Mouse (Mus musculus): ENCODE measurements around the gene Cxcl17. TPM values are rescaled to one million over a fixed set of nuclear protein-coding genes. Genes with fewer than 3 reads are reported as not detected.
"Not testable (repeated sequence)": the region's sequence is repeated elsewhere in the genome, so short reads cannot be mapped to it uniquely, and the experiment has no call there.

Cxcl17 gene
- polyA plus RNA-seq, 1 experiment: not detected

- no peaks in the 10 kb centered on the region for H3K4me1 ChIP-seq (ENCODE audit: control insufficient read depth, insufficient read depth, low read length)
- no peak overlapping the region for H3K4me3 ChIP-seq (ENCODE audit: insufficient read depth, low read length)
- no peak for TF ChIP-seq POLR2A (IDR thresholded peaks at IDR 0.05; ENCODE audit: extremely low read depth, insufficient read depth, low read length)
- no peak for TF ChIP-seq CTCF (IDR thresholded peaks at IDR 0.05; ENCODE audit: extremely low read depth, insufficient read depth, low read length)
- peak overlapping the region; percentile 79; the same call in 1 of the 2 replicates for H3K27ac ChIP-seq (ENCODE audit: insufficient read depth, low read length)
Observed at GRCm38 (mm10) chr7:25436226-25436625, 23.5 kb upstream of the Cxcl17 start.

- no peak overlapping the region for H3K4me3 ChIP-seq (ENCODE audit: insufficient read depth, low read length)
- TF ChIP-seq POLR2A (IDR thresholded peaks at IDR 0.05; ENCODE audit: extremely low read depth, insufficient read depth, low read length): no peak
- no peak for TF ChIP-seq CTCF (IDR thresholded peaks at IDR 0.05; ENCODE audit: extremely low read depth, insufficient read depth, low read length)
- peak overlapping the region; percentile 79 for H3K27ac ChIP-seq (ENCODE audit: insufficient read depth, low read length)
Observed at GRCm38 (mm10) chr7:25435546-25435851, 22.8 kb upstream of the Cxcl17 start.

GRCm38 (mm10) chr7:25434654-25435545, 22.2 kb upstream of the Cxcl17 start:
- Histone ChIP-seq H3K4me1 (ENCODE audit: control insufficient read depth, insufficient read depth, low read length) (no peaks in the 10 kb centered on the region), H3K27ac (ENCODE audit: insufficient read depth, low read length) (peak overlapping the region; percentile 68; the same call in 1 of the 2 replicates), H3K4me3 (ENCODE audit: insufficient read depth, low read length) (no peak overlapping the region)
- TF ChIP-seq CTCF (IDR thresholded peaks at IDR 0.05; ENCODE audit: extremely low read depth, insufficient read depth, low read length): no peak
- TF ChIP-seq POLR2A (IDR thresholded peaks at IDR 0.05; ENCODE audit: extremely low read depth, insufficient read depth, low read length): no peak

More at GRCm38 (mm10) chr7:25435546-25435851, 22.8 kb upstream of the Cxcl17 start:
- H3K4me1 ChIP-seq (ENCODE audit: control insufficient read depth, insufficient read depth, low read length): no peaks in the 10 kb centered on the region

- H3K27ac ChIP-seq (ENCODE audit: insufficient read depth, low read length): peak overlapping the region; percentile 68; the same call in 1 of the 2 replicates
- TF ChIP-seq POLR2A (IDR thresholded peaks at IDR 0.05; ENCODE audit: extremely low read depth, insufficient read depth, low read length) (no peak), CTCF (IDR thresholded peaks at IDR 0.05; ENCODE audit: extremely low read depth, insufficient read depth, low read length) (no peak)
- H3K4me3 ChIP-seq (ENCODE audit: insufficient read depth, low read length): no peak overlapping the region
- no peaks in the 10 kb centered on the region for H3K4me1 ChIP-seq (ENCODE audit: control insufficient read depth, insufficient read depth, low read length)
Observed at GRCm38 (mm10) chr7:25433781-25434560, 21.3 kb upstream of the Cxcl17 start.

- TF ChIP-seq POLR2A (IDR thresholded peaks at IDR 0.05; ENCODE audit: extremely low read depth, insufficient read depth, low read length) (no peak), CTCF (IDR thresholded peaks at IDR 0.05; ENCODE audit: extremely low read depth, insufficient read depth, low read length) (no peak)
- Histone ChIP-seq H3K27ac (ENCODE audit: insufficient read depth, low read length) (no peak overlapping the region), H3K4me1 (ENCODE audit: control insufficient read depth, insufficient read depth, low read length) (no peaks in the 10 kb centered on the region), H3K4me3 (ENCODE audit: insufficient read depth, low read length) (no peak overlapping the region)
Observed at GRCm38 (mm10) chr7:25433007-25433541, 20.4 kb upstream of the Cxcl17 start.

GRCm38 (mm10) chr7:25432381-25432780, 19.7 kb upstream of the Cxcl17 start:
- TF ChIP-seq CTCF (IDR thresholded peaks at IDR 0.05; ENCODE audit: extremely low read depth, insufficient read depth, low read length): no peak
- Histone ChIP-seq H3K4me3 (ENCODE audit: insufficient read depth, low read length) (no peak overlapping the region), H3K27ac (ENCODE audit: insufficient read depth, low read length) (no peak overlapping the region), H3K4me1 (ENCODE audit: control insufficient read depth, insufficient read depth, low read length) (no peaks in the 10 kb centered on the region)

GRCm38 (mm10) chr7:25429886-25430784, 17.4 kb upstream of the Cxcl17 start:
- Histone ChIP-seq H3K27ac (ENCODE audit: insufficient read depth, low read length) (no peak overlapping the region), H3K4me3 (ENCODE audit: insufficient read depth, low read length) (no peak overlapping the region), H3K4me1 (ENCODE audit: control insufficient read depth, insufficient read depth, low read length) (no peaks in the 10 kb centered on the region)
- TF ChIP-seq CTCF (IDR thresholded peaks at IDR 0.05; ENCODE audit: extremely low read depth, insufficient read depth, low read length) (no peak), POLR2A (IDR thresholded peaks at IDR 0.05; ENCODE audit: extremely low read depth, insufficient read depth, low read length) (no peak)

GRCm38 (mm10) chr7:25428321-25428720, 15.6 kb upstream of the Cxcl17 start:
- H3K4me3 ChIP-seq (ENCODE audit: insufficient read depth, low read length): no peak overlapping the region

GRCm38 (mm10) chr7:25427144-25427543, 14.5 kb upstream of the Cxcl17 start:
- Histone ChIP-seq H3K4me1 (ENCODE audit: control insufficient read depth, insufficient read depth, low read length) (no peaks in the 10 kb centered on the region), H3K4me3 (ENCODE audit: insufficient read depth, low read length) (no peak overlapping the region), H3K27ac (ENCODE audit: insufficient read depth, low read length) (no peak overlapping the region)
- no peak for TF ChIP-seq POLR2A (IDR thresholded peaks at IDR 0.05; ENCODE audit: extremely low read depth, insufficient read depth, low read length)
- no peak for TF ChIP-seq CTCF (IDR thresholded peaks at IDR 0.05; ENCODE audit: extremely low read depth, insufficient read depth, low read length)

More at GRCm38 (mm10) chr7:25428321-25428720, 15.6 kb upstream of the Cxcl17 start:
- H3K4me1 ChIP-seq (ENCODE audit: control insufficient read depth, insufficient read depth, low read length): no peaks in the 10 kb centered on the region
- no peak overlapping the region for H3K27ac ChIP-seq (ENCODE audit: insufficient read depth, low read length)
- no peak for TF ChIP-seq CTCF (IDR thresholded peaks at IDR 0.05; ENCODE audit: extremely low read depth, insufficient read depth, low read length)
- TF ChIP-seq POLR2A (IDR thresholded peaks at IDR 0.05; ENCODE audit: extremely low read depth, insufficient read depth, low read length): no peak

- not testable (repeated sequence) for H3K4me1 ChIP-seq (ENCODE audit: control insufficient read depth, insufficient read depth, low read length)
Observed at GRCm38 (mm10) chr7:25426380-25426779, 13.7 kb upstream of the Cxcl17 start.

More at GRCm38 (mm10) chr7:25426380-25426779, 13.7 kb upstream of the Cxcl17 start:
- H3K4me3 ChIP-seq (ENCODE audit: insufficient read depth, low read length); H3K27ac ChIP-seq (ENCODE audit: insufficient read depth, low read length): not testable (repeated sequence)

All from cortical plate, adult 2 months (tissue).